Mouse (Mus musculus) layer of hippocampus, postnatal 10 days (tissue): ENCODE results near the gene Eif6. TPM values are rescaled to one million over a fixed set of nuclear protein-coding genes. Genes with fewer than 3 reads are reported as not detected.
"Not testable (repeated sequence)": the region's sequence is repeated elsewhere in the genome, so short reads cannot be mapped to it uniquely, and the experiment has no call there.

Experiments used
- DNase-seq, 2 experiments: peaks; one replicate each; pipeline ENCODE4 v3.0.0; 2021; ENCODE audit warnings: low spot score in 2 of 2
- long read RNA-seq: library from polyadenylated mRNA; stranded (forward); transcript quantifications from one replicate; pipeline ENCODE4 v2.0.0, GENCODE M21; 2023
- total RNA-seq, 2 experiments: library from RNA; stranded (reverse); gene quantifications; 2 replicates each; pipeline ENCODE4 v1.2.3; 2021

Eif6 gene
- 10 to 100 TPM; 73.4 to 83.1 TPM for total RNA-seq
- long read RNA-seq, transcript Eif6-201 (6 exons, 1,500 nt): major isoform, 118 of 125 reads
- long read RNA-seq, partial matches to known transcripts: 2 of 125 reads
- long read RNA-seq, other reads (novel, unspliced or antisense): 5 of 125 reads

DNA sequence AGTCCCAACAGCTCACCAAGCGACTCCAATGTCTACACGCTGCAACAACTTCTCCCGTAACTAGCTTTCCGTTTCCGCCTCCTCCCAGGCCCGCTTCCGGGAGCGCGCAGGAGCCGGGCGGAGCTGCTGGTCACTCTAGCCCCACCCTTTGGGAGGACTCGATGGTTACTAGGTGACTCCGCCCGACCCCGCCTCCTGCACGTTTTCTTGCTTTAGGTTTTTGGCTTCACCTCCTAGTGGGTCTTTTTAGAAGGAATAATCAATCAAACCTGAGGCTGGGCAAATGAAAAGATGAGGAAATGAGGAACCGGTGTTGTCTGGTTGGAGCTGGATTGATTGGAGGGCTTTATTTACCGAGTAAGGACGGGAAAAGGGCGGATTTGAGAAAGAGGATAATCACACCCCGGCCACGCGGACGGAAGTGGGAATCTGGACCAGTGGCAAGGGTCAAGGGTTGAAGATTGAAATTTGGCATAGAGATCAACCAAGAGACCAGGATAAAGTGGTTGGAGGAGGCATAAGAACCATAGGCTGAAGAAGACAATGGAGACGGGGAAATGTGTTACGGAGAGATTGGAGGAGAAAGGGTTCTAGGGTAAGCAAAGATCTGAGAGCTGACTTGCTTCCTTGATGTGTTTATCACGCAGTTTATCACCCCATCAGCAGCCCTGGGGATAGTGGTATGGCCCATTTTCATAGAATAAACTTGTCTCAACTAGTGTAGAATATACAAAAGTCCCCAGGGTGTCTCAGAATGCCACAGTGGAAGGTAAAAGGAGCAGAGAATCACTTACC is at the start of gene Eif6:
Gene Eif6 (minus strand): TSS at position 296 of the 795 bp plus-strand sequence.
- DNase-seq: peak; percentile 75 to 81

DNA sequence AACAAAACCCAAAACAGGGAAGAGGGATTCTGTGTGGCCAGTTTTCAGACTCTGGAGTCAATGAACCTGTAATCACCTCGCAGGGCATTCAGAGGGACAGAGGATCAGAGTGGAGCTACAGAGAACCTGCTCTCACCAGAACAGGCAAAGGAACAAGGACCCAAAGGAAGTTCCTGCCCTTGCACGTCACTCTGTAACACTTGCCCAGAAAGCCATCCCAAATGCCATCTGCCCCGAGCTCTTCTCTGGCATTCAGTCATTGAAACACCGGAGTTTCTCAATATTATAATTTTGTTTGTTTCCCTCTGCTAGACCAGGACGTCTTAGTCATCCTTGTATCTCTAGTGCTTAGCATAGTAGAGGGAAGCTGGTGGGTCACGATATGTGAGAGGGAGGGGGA is 46.9 kb upstream of the Eif6 start:
- no peak for DNase-seq

DNA sequence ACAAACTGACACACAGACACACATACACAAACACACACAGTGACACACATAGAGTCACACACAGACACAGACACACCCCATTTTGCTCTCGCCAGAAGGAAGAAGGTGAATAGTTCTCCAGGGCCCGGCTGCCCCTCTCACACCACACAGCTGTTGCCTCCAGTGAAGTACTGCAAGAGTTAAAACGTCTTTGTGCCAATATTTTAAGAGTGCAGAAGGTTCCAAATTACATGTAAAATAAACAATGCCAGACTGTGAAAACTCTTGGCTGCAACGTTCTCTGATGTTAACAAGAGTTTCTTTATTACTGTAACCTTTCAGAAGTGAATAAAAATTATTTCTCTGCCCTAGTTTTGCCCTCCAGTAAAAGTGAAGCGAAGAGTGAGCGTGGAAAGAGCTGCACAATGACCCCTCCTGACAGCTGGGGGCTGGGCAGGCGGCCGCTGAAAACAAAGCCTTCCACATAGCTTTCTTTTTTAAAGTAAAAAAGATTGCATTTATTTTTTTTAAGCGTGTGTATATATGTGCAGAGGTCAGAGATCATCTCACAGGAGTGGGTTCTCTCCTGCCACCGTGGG is 46.3 kb upstream of the Eif6 start:
- DNase-seq: no peak

DNA sequence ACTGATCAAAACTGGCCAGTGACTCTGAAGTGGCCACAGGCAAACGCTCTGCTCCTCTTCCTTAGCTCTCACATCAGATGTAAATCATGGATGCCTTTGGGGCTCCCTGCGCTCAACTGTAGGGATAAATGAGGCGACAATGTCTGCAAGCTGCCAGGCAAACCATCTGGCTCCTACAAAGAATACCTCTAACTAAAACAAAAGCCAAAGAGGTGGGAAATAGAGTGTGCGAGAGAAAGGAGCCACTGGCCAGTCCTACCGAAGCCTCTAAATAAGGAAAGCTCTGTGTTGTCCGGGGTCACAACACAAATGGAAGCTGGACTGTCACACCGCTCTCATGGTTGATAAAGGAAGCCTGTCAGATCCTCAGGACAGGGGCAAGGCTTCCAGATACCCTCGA is 45.8 kb upstream of the Eif6 start:
- peak in 1 of 2 experiments; percentile 20 for DNase-seq

DNA sequence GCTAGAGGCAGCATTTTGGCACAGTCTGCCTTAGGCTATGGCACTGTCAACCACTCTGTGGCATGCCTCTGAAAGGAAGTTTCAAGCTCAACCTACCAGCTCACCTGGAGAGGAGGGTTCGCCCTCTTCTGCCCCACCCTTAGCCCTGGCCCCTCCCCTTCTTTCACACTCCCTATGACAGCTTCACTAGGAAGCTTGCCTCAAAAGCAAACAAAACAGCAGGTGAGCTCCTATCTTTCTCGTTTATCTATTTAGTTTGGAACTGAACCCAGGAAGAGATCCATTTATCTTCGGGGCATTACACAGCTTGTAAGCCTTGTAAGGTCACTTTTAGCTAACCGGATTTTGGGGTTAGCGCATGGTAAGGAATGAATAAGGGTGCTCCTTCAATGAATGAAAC is 43.0 kb upstream of the Eif6 start:
- DNase-seq: no peak

DNA sequence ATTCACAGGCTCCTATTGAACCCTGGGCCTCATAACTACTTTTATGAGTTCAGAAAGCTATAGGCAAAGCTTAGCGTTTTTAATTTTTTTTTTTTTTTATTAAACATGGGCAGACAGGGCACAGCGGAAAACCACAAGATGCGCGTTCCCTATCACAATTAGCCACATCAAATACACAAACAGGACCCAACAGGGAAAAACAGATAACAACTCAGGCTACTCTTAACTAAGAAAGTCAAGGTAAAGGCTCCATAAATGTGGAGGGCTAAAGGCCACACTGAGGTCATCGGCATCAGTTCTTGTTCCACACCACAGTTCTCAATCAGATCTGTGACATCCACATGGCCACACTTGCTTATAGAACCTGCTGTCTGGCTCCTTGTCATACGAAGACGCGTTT is 41.6 kb upstream of the Eif6 start:
- DNase-seq: no peak

DNA sequence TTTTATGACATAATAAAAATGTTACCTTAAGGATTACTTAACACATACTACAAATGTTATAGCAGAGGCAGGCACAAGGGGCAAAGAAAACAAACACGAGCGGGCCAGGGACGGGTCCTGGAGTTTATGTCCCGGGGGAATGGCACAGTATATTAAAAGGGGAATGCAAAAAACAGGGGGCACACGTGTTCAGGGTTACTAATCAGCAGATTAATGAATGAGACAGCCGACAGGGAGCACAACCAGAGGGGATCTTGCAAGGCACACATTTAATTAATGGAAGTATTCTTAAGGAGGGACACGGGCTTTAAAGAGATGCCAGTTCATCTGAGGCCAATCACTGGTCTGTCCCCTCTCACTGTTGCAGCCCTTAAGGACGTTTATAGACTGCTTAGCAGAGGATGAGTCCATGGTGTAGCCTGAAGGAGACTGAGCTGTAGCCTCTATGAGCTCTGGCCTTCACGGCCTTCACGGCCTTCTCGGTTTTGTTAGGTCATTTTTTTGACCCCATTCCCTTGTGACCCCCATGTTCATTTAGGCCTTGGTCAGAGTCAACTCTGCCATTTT is 36.7 kb upstream of the Eif6 start:
- DNase-seq: peak in 1 of 2 experiments; percentile 15

DNA sequence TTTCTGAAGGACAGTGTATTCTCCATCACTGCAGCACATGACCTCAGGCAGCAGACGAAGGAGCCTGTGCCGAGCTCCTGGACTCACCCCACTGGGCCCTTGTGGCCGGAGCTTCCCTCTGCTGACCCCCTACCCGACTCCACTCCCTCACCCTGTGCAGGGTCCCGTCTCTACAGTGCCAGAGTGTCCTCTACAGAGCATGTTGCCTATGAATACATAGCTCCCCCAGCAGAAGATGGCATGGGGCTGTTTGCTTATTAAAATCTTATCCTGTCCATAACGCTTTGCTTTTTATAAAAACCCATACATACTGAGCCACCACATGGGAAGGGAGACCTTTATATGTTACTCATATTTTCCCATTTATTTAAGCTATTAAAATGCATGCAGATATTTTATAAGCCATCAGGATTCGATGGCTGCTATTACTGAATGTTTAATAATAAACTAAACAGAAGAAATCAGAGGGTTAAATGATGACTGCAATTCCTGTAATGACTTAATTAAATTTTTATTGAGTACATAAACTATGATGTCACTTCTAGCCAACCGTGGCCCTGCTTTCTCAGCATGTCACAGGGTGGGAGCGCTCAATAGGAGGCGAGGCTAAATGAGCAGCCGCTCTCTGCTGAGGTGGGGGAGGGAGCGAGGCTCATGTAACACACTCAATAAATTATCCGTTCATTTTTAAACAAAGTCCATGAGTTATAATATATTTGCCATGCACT is 36.0 kb upstream of the Eif6 start:
- peak; percentile 36 to 51 for DNase-seq

DNA sequence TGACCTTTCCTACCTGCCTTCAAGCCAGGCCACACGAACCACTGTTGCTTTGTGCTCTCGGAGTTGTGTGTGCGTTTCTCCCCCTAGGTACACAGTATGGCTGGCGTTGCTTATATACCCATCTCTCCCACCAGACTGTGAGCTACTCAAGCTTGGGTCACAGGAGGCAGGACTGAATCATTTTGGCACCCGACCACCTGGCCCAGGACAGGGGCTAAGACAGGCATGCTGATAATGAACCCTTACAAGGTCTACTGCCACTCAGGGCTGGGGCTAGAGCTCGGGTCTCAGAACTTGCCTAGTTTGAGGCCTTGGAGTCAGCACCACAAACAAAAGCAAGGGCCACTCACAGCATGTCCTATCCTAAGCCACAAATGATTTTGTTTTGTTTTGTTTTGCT is 34.9 kb upstream of the Eif6 start:
- DNase-seq: no peak

DNA sequence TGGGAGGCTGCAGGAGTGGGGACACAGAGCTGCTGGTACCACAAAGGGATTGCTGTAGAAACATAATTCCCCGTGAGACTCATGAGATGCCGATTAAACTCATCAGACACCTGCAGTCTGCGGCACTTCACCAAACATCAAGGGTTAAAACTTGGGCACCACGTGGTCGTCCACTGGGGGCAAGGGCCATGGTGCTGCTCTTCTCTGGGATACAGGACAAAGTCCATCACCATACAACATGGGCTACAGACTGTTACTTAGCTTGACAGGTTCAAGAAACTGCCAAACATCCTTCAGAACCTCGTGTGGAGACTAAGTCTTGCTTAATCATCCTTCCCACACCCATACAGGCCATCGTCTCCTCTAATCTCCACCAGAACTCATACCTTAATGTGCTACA is 33.4 kb upstream of the Eif6 start:
- DNase-seq: no peak

DNA sequence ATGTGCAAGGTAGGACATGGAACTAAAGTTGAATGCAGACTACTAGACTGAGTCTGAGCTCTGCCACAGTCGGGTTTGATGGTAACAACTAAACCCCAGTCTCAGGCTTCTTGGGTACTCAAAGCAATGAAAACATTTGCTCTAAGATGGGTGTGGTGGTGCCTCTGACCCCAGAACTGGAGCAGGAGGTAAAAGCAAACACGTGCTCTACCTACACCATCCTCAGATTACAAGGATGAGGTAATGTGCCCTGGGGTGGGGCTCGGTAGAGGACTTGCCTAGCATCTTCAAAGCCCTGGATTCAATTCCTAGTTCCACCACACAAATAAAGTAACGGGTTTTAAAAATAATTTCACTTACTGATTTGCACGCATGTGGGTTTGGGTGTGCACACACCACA is 25.8 kb upstream of the Eif6 start:
- no peak for DNase-seq

DNA sequence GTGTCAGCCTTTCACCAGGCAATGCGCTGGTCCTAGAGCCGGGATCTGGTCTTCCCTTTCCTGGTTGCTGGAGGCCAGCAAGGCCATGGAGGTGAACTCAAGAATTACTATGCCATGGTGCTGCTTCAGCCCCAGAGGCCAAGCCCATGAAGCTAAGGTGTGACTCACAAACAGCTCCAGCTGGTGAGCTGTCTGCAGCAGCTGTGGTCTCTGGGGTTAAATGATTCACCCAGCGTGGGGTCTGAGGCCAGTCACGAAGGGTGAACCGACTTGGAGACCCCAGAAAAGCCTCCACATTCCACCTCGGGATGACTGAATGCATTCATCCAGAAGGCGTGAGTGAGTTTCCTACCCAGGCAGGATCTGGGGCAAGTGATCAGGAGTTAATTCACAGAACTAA is 23.4 kb upstream of the Eif6 start:
- no peak for DNase-seq

DNA sequence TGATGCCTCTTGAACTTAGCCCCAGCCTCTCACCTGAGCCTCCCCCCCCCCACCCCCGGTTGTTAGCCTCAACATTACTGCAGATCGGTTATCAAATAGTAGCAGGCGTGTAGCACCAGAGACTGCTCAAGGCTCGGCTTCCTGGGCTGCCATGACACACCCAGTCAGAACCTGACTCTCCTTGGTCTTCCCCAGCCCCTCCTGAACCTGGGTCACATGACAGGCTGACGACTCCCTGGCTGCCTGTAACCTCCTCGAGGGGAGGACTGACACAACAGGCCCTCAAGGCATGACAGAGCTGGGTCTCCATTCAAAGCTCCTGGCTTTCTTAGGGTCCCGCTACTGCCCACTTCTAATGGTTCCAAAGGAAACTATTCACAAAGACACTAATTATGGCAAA is 22.7 kb upstream of the Eif6 start:
- DNase-seq: no peak

DNA sequence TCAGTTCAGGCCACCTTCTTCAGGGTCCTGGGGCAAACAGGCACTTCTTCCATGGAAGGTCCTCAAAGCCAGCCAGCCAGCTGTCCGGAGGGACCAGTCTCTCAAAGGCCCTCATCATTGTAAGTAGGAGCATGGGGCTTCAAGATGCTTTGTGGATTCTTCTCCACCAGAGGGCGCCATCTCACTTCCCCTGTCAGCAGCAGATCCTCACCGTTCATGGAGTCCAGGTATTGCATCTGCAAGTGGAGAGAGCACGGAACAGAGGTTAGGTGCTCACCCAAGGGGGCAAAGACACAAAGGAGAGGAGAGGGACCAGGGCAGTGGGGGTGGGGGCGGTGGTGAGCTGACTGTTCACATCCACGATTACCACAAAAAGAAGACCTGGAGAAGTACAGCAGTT is 21.6 kb upstream of the Eif6 start:
- peak; percentile 81 to 88 for DNase-seq

DNA sequence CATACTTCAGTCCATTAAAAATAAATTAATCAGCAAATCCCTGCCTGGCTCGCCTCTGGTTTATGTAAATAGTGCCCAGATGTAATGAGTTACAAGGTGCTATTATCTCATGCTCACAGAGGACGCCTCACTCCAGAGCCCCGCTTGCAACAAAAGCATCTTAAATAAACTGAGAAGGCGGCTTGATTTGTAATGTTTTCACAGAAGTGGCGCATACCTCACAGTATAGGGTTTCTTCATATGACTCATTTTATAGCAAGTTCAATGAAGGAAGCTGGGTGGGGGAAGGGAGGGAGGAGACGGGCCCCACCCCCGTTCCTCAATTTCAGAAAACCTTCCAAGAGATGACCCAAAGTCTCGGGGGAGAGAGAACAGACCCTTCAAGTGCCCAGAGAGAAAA is 20.2 kb upstream of the Eif6 start:
- DNase-seq: no peak

DNA sequence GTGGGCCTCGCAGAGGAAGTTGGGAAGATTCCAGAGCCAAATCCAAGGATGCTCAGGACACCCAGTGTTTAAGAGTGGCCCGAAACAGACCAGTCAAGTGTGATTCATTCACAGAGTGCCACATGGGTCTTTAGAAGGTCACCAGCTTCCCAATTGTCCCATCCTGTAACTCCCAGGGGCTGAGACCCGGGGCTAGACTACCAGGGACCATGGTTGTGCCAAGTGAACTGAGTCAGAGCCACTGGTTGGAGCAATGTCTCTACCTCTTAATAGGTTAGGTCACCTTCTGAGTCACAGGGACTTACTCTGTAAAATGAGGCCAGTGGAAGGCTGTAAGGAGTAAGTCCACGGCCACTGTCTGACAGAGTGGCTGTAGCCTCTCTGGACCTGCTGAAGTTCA is 12.2 kb upstream of the Eif6 start:
- no peak for DNase-seq

DNA sequence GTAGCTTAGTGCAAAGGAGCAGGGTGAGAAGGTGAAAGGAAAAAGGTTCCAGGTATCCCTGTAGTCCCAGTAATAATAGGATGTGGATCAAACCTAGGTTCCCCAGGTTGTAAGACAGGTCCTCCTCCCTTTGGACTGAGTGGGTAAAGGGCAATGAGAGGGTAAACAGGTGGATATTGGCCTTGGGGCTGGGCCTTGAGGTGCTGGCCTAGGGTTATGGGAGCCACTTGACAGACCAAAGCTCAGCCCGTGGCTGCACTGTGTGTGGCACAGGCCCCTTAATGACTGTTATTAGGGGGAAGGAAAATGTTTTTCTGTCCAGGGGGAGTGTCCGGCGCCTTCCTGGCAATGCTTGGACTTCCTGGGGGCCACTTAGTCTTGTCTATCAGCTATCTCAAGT is 11.2 kb upstream of the Eif6 start:
- no peak for DNase-seq

DNA sequence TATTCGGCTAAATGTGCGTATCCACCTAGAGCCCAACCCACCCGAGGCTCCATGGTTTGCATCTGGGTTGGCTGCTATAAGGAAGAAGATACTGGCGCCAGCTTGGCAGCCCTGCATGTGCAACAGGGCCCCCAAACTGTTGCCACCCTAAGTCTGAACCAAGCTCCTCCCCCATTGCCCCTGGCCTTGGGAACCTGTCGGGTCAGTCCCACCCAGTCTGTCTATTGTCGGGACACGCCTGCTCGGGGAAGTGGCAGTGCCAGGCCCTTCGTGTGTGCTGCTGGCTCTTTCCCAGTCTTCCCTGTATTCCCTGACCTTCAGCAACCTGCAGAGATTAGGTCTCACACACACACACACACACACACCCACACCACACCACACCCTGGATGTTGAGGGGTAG is 8.0 kb upstream of the Eif6 start, which contains the start of gene Fam83c:
Gene Fam83c (minus strand): TSS at position 123 of the 400 bp plus-strand sequence.
- no peak for DNase-seq

DNA sequence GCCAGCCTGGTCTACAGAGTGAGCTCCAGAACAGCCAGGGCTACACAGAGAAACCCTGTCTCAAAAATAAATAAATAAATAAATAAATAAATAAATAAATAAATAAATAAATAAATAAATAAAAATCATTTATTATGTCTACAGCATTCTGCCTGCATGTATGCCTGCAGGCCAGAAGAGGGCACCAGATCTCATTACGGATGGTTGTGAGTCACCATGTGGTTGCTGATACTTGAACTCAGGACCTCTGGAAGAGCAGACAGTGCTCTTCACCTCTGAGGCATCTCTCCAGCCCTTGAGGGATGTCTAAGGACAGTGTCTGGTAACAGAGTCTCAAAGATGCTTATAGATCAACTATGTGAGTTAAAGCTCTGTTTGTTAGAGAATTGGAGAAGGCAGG is 5.4 kb upstream of the Eif6 start:
- DNase-seq: not testable (repeated sequence)

DNA sequence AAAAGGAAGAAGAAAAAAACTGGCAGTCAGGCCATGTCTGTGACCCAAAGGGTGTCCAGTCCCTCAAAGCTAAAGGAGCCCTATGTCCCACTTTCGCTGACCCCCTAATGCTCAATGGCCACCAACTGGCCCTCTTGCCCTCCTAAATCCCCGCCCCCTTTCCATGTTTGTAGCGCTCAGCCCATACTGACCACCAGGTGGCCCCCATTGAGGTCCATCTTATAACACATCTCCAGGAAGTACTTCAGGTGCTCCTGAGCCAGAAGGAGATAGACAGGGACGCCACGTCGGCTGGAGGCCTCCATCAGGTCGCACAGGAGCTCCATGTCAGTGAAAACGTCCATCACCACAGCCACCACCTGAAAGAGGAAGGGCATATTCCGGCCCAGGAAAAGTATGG is 4.6 kb upstream of the Eif6 start:
- DNase-seq: no peak

DNA sequence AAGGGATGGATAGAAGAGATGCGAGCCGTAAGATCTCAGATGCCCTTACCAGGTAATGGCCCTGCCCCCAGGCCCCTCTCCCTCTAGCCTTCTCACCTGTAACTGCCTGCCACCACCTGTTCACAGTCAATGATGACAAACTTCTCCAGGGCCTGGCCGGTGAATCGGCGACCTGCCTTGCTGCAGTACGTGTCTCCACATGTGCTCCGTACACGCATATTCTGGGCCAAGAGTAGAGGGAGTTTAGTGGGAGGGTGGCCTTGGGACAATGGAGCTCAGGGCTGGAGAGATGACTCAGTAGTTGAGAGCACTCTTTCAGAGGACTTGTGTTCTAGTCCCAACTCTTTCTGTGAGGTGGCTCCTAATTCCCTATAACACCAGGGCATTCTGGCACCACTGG is 4.1 kb upstream of the Eif6 start:
- no peak for DNase-seq
